Mouse (Mus musculus) megakaryocyte-erythroid progenitor cell, adult 5-6 weeks (primary cell): ENCODE data around the gene Dennd6b. TPM values are rescaled to one million over a fixed set of nuclear protein-coding genes. Genes with fewer than 3 reads are reported as not detected.

Source experiments
- ATAC-seq: replicated peaks from 2 replicates; pipeline ENCODE4 v1.8.0; 2016; ENCODE audit warnings: mild to moderate bottlenecking, inconsistent platforms; ENCODE audit not compliant: severe bottlenecking, poor library complexity, low FRiP score, low TSS enrichment
- total RNA-seq, 2 experiments: library from RNA; stranded (forward) in 1 of 2; stranded (reverse) in 1 of 2; fragments of 200-1000, 215-1000 nt in 1 of 2; fragments of >200 nt in 1 of 2; fragmentation: Nextera tagmentation in 1 of 2; gene quantifications; 2 replicates each; pipeline ENCODE4 v1.2.3; 2014 to 2017

Gene Dennd6b
- total RNA-seq (2014; fragmentation: Nextera tagmentation) (9.8 and 14.1 TPM in 2 replicates), total RNA-seq (2017) (1.3 and 4.6 TPM in 2 replicates)

- ATAC-seq, result peak; percentile 97
Measured at GRCm38 (mm10) chr15:89196313-89196706, at the start of gene Dennd6b. TSS of gene Dennd6b (minus strand) at chr15:89196496.

GRCm38 (mm10) chr15:89241025-89241424, 44.7 kb upstream of the Dennd6b start:
- no peak for ATAC-seq

- ATAC-seq, result peak; percentile 72; the same call in 1 of the 2 replicates
Measured at GRCm38 (mm10) chr15:89239751-89240392, 43.6 kb upstream of the Dennd6b start.

GRCm38 (mm10) chr15:89234052-89234451, 37.8 kb upstream of the Dennd6b start:
- no peak for ATAC-seq

GRCm38 (mm10) chr15:89233586-89233985, 37.3 kb upstream of the Dennd6b start:
- ATAC-seq, result peak; percentile 55; the same call in 1 of the 2 replicates

- ATAC-seq, result peak; percentile 82
Measured at GRCm38 (mm10) chr15:89215611-89216233, 19.4 kb upstream of the Dennd6b start.

GRCm38 (mm10) chr15:89214953-89215352, 18.7 kb upstream of the Dennd6b start:
- no peak for ATAC-seq

GRCm38 (mm10) chr15:89213517-89213916, 17.2 kb upstream of the Dennd6b start:
- ATAC-seq, result no peak

GRCm38 (mm10) chr15:89212495-89212894, 16.2 kb upstream of the Dennd6b start:
- no peak for ATAC-seq

GRCm38 (mm10) chr15:89211716-89212461, 15.6 kb upstream of the Dennd6b start:
- ATAC-seq, result peak; percentile 11

- ATAC-seq, result no peak
Measured at GRCm38 (mm10) chr15:89210915-89211715, 14.8 kb upstream of the Dennd6b start, which contains the start of gene Ppp6r2. TSS of gene Ppp6r2 (plus strand) at chr15:89211553.

- peak; percentile 29 for ATAC-seq
Measured at GRCm38 (mm10) chr15:89209886-89210761, 13.8 kb upstream of the Dennd6b start.

GRCm38 (mm10) chr15:89207457-89207856, 11.2 kb upstream of the Dennd6b start:
- ATAC-seq, result no peak

GRCm38 (mm10) chr15:89197056-89197455, 760 bp upstream of the Dennd6b start:
- ATAC-seq, result no peak

GRCm38 (mm10) chr15:89195690-89196312, 495 bp downstream of the Dennd6b start:
- peak; percentile 89 for ATAC-seq

GRCm38 (mm10) chr15:89195261-89195681, 1.0 kb downstream of the Dennd6b start:
- no peak for ATAC-seq

GRCm38 (mm10) chr15:89184937-89185227, 11.4 kb downstream of the Dennd6b start:
- no peak for ATAC-seq
